Mouse (Mus musculus) heart, postnatal 0 days (tissue): ENCODE data around the gene Gmppa.
A peak's percentile ranks its signal among the peaks of the same experiment; 100 is the strongest.

Experiments
- CTCF ChIP-seq: IDR thresholded peaks from 2 replicates; pipeline ENCODE4 v1.5.1; 2016; ENCODE audit warnings: antibody characterized with exemption, control low read depth, low read depth
- EP300 ChIP-seq: IDR thresholded peaks from 2 replicates; pipeline ENCODE4 v1.6.1; 2016; ENCODE audit warnings: antibody characterized with exemption, low read depth

DNA sequence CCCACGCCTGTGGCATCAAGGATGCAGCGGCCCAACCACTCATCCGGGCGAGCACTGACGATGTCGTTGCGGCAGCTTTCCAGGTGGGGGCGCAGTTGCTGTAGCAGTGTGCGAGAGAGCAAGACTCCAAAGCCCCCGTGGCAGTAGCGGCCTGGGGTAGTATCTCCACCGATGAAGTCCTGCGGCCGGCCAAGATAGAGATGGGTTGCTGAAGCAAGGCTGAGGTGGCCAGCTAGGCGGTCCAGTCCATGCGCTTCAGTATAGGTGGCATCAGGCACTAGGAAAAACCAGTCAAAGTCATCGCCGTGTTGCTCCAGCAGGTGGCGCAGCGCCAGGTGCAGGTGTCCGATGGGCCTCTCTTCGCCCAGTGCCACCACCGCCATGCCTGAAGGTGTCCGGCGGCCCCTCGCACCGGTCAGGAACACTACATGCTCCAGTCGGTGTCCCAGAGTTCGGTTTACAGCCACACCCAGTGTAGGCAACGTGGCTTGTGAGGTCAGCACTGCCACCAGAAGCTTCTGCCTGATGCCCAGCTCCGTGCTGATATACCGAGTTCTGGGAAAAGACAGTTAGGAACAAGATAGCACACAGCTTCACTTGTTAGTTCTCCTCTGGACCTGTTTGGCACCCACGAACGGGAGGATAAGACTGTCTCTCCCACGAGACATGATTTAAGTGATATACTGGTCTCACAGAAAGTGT lies 41.7 kb downstream of the Gmppa start:
- TF ChIP-seq CTCF (peak; percentile 56), EP300 (no peak)
